Mouse (Mus musculus): ENCODE results near the gene Olfr291. TPM values are rescaled to one million over a fixed set of nuclear protein-coding genes. Genes with fewer than 3 reads are reported as not detected.

Gene Olfr291
- polyA plus RNA-seq (2012; rRNA removed): not detected in 2 replicates

GRCm38 (mm10) chr7:84853253-84853652 is at the start of gene Olfr291:
TSS of gene Olfr291 (plus strand) at chr7:84853553.

Other genes starting within 250 kb of the Olfr291 start
- gene Fah, start 246.8 kb upstream of the Olfr291 start, polyA plus RNA-seq (2012; rRNA removed): 21.4 and 25.6 TPM in 2 replicates
- 65.0 and 75.7 TPM in 2 replicates for gene Zfand6, start 163.6 kb upstream of the Olfr291 start, polyA plus RNA-seq (2012; rRNA removed)
- not detected in 2 replicates for gene Vmn2r65, start 110.6 kb downstream of the Olfr291 start, polyA plus RNA-seq (2012; rRNA removed)
- not detected in 2 replicates for gene Vmn2r66, start 158.7 kb downstream of the Olfr291 start, polyA plus RNA-seq (2012; rRNA removed)

Measured in liver, embryonic 14 days (tissue).